Mouse (Mus musculus): ENCODE data around the gene Ist1. TPM values are rescaled to one million over a fixed set of nuclear protein-coding genes. Genes with fewer than 3 reads are reported as not detected.

Ist1 gene
- polyA plus RNA-seq, 2 experiments, result 109 to 149 TPM

DNA sequence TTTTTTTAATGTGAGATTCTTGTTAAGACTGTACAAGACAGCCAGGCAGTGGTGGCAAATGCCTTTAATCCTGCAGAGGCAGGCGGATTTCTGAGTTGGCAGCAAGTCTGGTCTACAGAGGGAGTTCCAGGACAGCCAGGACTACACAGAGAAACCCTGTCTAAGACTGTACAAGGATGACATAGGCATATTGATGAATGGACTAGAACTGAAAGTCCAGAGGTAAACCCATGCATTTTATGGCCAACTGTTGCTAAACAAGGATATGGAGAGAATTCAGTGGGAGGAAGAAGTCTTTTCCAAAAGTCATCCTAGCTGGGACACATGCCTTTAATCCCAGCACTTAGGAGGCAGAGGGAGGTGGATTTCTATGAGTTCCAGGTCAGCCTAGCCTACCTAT lies 4.7 kb upstream of the Ist1 start:
- ATAC-seq (ENCODE audit: low FRiP score, low read depth), result no peak
- no peak overlapping the region for H3K4me2 ChIP-seq (replicated peaks; ENCODE audit: low read depth, low read length, severe bottlenecking)
- no peaks in the 10 kb centered on the region for H3K9me3 ChIP-seq (ENCODE audit: control insufficient read depth, low read length)
- TF ChIP-seq POLR2A (IDR thresholded peaks at IDR 0.05; ENCODE audit: borderline replicate concordance, extremely low read depth, insufficient read depth, insufficient read length), result no peak
- H3K4me1 ChIP-seq (ENCODE audit: control insufficient read depth, insufficient read depth, low read length), result peaks cover 10% of the 10 kb centered on the region; the same call in 1 of the 2 replicates
- H3K27ac ChIP-seq (replicated peaks; ENCODE audit: low read depth, low read length), result no peak overlapping the region
- no peak overlapping the region for H3K9ac ChIP-seq (ENCODE audit: low read depth, low read length, severe bottlenecking)
- WGBS, result 82% methylated on average over 1 of the region's 1 CpGs
- H3K4me3 ChIP-seq (replicated peaks; ENCODE audit: low read length), result no peak overlapping the region
- no peak for DNase-seq (ENCODE audit: low spot score)
- H3K36me3 ChIP-seq (ENCODE audit: control insufficient read depth, insufficient read depth, low read length), result no peaks in the 10 kb centered on the region
- H3K27me3 ChIP-seq (ENCODE audit: control insufficient read depth, insufficient read depth, low read length), result no peaks in the 10 kb centered on the region

DNA sequence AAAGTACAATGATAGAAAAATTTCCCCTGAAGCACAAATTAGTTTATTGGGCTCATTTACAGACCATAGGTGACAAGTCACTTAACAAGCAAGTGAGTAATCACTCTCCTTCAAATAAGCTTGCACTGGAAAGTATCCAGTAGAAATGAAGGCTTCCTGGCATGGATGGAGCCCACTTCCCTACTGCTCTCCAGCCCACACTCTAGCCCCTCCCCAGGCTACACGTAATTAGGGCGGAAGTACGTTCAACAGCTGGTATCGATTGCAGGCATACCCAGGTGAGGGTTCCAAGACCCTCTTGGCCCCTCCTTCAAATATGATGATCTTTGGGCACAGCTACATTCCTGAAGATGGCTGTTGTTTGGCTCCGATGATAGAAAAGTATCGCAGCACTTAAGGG lies 1.1 kb upstream of the Ist1 start:
- H3K27me3 ChIP-seq (ENCODE audit: control insufficient read depth, insufficient read depth, low read length), result no peaks in the 10 kb centered on the region
- H3K36me3 ChIP-seq (ENCODE audit: control insufficient read depth, insufficient read depth, low read length), result no peaks in the 10 kb centered on the region; the same call in 1 of the 2 replicates
- H3K9me3 ChIP-seq (ENCODE audit: control insufficient read depth, low read length), result no peaks in the 10 kb centered on the region
- WGBS, result 33% methylated on average over 6 of the region's 6 CpGs
- peaks cover 24% of the 10 kb centered on the region for H3K4me1 ChIP-seq (ENCODE audit: control insufficient read depth, insufficient read depth, low read length)
- no peak overlapping the region for H3K27ac ChIP-seq (replicated peaks; ENCODE audit: low read depth, low read length)
- DNase-seq (ENCODE audit: low spot score), result no peak
- TF ChIP-seq POLR2A (IDR thresholded peaks at IDR 0.05; ENCODE audit: borderline replicate concordance, extremely low read depth, insufficient read depth, insufficient read length), result no peak
- H3K4me2 ChIP-seq (replicated peaks; ENCODE audit: low read depth, low read length, severe bottlenecking), result peak overlapping the region; percentile 73; the same call in 1 of the 2 replicates
- no peak overlapping the region for H3K9ac ChIP-seq (ENCODE audit: low read depth, low read length, severe bottlenecking)
- ATAC-seq (ENCODE audit: low FRiP score, low read depth), result no peak
- H3K4me3 ChIP-seq (replicated peaks; ENCODE audit: low read length), result 0 out of 2 replicates have a peak overlapping the region, but pooled peaks have one; percentile 99

DNA sequence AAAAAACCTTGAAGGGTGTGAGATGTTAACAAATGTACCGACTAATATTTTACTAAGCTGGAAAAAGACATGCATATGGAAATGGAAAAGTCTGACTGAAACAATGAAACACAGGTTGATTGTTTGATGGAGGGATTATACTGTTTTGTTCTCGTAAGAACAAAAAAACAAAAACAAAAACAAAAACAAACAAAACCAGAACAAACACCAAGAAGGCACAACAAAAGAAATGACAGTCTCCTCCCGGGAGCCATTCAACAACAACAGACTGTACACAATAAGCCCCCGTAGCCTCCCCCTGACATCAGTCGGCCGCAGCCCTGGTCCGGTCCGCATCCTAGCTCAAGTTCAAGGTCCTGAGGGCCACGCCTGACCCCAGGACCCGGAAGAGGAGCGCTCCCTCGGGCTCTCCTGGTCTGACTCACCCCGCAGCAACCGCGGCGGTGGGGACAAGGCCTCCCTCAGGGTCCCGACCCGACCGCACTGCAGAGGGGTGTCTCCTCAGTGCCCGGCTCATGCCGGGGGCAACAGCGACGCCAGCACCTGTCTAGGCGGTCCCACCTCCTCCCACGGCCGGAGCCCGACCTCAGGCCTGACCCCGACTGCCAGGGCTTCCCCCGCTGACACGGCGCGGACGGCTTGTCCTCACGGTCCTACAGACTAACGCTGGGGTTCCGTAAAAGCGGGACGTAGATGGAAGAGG lies 466 bp downstream of the Ist1 start:
- Histone ChIP-seq H3K9ac (ENCODE audit: low read depth, low read length, severe bottlenecking) (peak overlapping the region; percentile 94), H3K4me2 (replicated peaks; ENCODE audit: low read depth, low read length, severe bottlenecking) (peak overlapping the region; percentile 64), H3K36me3 (ENCODE audit: control insufficient read depth, insufficient read depth, low read length) (no peaks in the 10 kb centered on the region; the same call in 1 of the 2 replicates), H3K27ac (replicated peaks; ENCODE audit: low read depth, low read length) (peak overlapping the region; percentile 70; the same call in 1 of the 2 replicates), H3K27me3 (ENCODE audit: control insufficient read depth, insufficient read depth, low read length) (no peaks in the 10 kb centered on the region), H3K9me3 (ENCODE audit: control insufficient read depth, low read length) (no peaks in the 10 kb centered on the region), H3K4me3 (replicated peaks; ENCODE audit: low read length) (peak overlapping the region; percentile 99), H3K4me1 (ENCODE audit: control insufficient read depth, insufficient read depth, low read length) (peaks cover 24% of the 10 kb centered on the region)
- no peak for TF ChIP-seq POLR2A (IDR thresholded peaks at IDR 0.05; ENCODE audit: borderline replicate concordance, extremely low read depth, insufficient read depth, insufficient read length)
- 1% methylated on average over 38 of the region's 38 CpGs for WGBS
- ATAC-seq (ENCODE audit: low FRiP score, low read depth) (peak; percentile 35), DNase-seq (ENCODE audit: low spot score) (peak; percentile 10)

DNA sequence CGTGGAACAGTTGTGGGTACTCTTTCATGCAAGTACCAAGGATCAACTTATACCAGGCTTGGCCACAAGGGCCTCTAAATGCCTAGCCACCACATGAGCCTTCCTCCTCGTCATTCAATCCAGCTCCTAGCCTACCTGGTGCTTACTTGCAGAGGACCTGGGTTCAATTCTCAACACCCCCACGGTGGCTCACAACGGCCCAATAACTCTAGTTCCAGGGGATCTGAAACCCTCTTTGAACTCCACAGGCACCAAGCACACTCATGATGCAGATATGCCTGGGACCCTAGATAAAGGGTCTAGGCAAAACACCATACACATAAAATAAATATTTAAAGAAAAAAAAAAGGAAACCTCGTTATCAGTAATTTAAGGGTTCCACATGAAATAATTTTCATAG lies 1.3 kb downstream of the Ist1 start:
- 41% methylated on average over 5 of the region's 5 CpGs for WGBS
- DNase-seq (ENCODE audit: low spot score), result peak; percentile 21
- Histone ChIP-seq H3K36me3 (ENCODE audit: control insufficient read depth, insufficient read depth, low read length) (no peaks in the 10 kb centered on the region; the same call in 1 of the 2 replicates), H3K4me3 (replicated peaks; ENCODE audit: low read length) (peak overlapping the region; percentile 99), H3K9ac (ENCODE audit: low read depth, low read length, severe bottlenecking) (peak overlapping the region; percentile 94), H3K27me3 (ENCODE audit: control insufficient read depth, insufficient read depth, low read length) (no peaks in the 10 kb centered on the region), H3K27ac (replicated peaks; ENCODE audit: low read depth, low read length) (no peak overlapping the region), H3K4me2 (replicated peaks; ENCODE audit: low read depth, low read length, severe bottlenecking) (peak overlapping the region; percentile 64), H3K4me1 (ENCODE audit: control insufficient read depth, insufficient read depth, low read length) (peaks cover 24% of the 10 kb centered on the region), H3K9me3 (ENCODE audit: control insufficient read depth, low read length) (no peaks in the 10 kb centered on the region)
- ATAC-seq (ENCODE audit: low FRiP score, low read depth), result no peak
- TF ChIP-seq POLR2A (IDR thresholded peaks at IDR 0.05; ENCODE audit: borderline replicate concordance, extremely low read depth, insufficient read depth, insufficient read length), result no peak

DNA sequence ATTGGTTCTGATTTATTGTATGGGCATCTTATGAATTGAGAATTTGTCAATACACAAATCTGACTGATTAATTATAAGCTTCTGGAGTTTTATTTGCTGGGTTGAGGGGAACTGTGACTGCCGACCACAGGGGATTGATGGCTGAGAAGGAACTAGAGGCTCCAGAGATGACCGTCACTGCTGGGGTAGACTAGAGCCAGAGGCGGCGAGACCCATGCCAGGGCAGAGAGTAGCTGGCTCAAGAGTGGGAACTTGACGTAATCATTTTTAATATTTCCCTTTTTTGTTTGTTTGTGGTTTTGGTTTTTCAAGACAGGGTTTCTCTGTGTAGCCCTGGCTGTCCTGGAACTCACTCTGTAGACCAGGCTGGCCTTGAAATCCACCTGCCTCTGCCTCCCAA lies 5.8 kb downstream of the Ist1 start:
- peaks cover 8% of the 10 kb centered on the region for H3K36me3 ChIP-seq (ENCODE audit: control insufficient read depth, insufficient read depth, low read length)
- H3K9me3 ChIP-seq (ENCODE audit: control insufficient read depth, low read length), result no peaks in the 10 kb centered on the region
- H3K27me3 ChIP-seq (ENCODE audit: control insufficient read depth, insufficient read depth, low read length), result no peaks in the 10 kb centered on the region
- DNase-seq (ENCODE audit: low spot score), result no peak
- H3K9ac ChIP-seq (ENCODE audit: low read depth, low read length, severe bottlenecking), result no peak overlapping the region
- no peak overlapping the region for H3K27ac ChIP-seq (replicated peaks; ENCODE audit: low read depth, low read length)
- no peak for ATAC-seq (ENCODE audit: low FRiP score, low read depth)
- peaks cover 14% of the 10 kb centered on the region for H3K4me1 ChIP-seq (ENCODE audit: control insufficient read depth, insufficient read depth, low read length)
- no peak overlapping the region for H3K4me2 ChIP-seq (replicated peaks; ENCODE audit: low read depth, low read length, severe bottlenecking)
- TF ChIP-seq POLR2A (IDR thresholded peaks at IDR 0.05; ENCODE audit: borderline replicate concordance, extremely low read depth, insufficient read depth, insufficient read length), result no peak
- 91% methylated on average over 5 of the region's 5 CpGs for WGBS
- no peak overlapping the region for H3K4me3 ChIP-seq (replicated peaks; ENCODE audit: low read length)
